8 mouse cellular contexts compared by ENCODE assay signal in genomic region chr12:57825754-57826153, GRCm38 (mm10).
DNase-seq lines count a peak whose midpoint lies in the region; ATAC-seq and TF ChIP-seq lines count a peak whose summit lies in the region.
"Had no signal": no experiment of that assay in that cellular context is flagged by ENCODE, and none has a peak within 500 bp of the region (broad histone marks: within the 10 kb centered on the region; RNA-seq: fewer than 3 reads in every experiment).

No protein-coding gene starts in this region.

- no peaks in the 10 kb centered on the region for H3K79me2 ChIP-seq in CH12.LX (replicated peaks; ENCODE audit: control insufficient read depth, extremely low read depth, insufficient read depth, poor library complexity, severe bottlenecking)

- WGBS in kidney, adult 2 months, result 7% methylated on average over 3 of the region's 3 CpGs
- WGBS in kidney, embryonic 14.5 days, result 16% methylated on average over 3 of the region's 3 CpGs

- H3K9ac ChIP-seq in kidney, embryonic 14.5 days (ENCODE audit: low read depth, low read length), result no peak overlapping the region
- no peak overlapping the region for H3K9ac ChIP-seq in CH12.LX (ENCODE audit: insufficient read depth, low read depth)
- H3K9ac ChIP-seq: embryonic facial prominence, embryonic 15.5 days had no signal

- TF ChIP-seq EP300 in CH12.LX (IDR thresholded peaks at IDR 0.05; ENCODE audit: low read length), result no peak

- peak; percentile 43 for DNase-seq in kidney, adult 2 months
- peak; percentile 66 for DNase-seq in CH12.LX (ENCODE audit: extremely low read depth)
- DNase-seq in Patski (ENCODE audit: low read depth, low spot score), result peak; percentile 7
- peak; percentile 25 for DNase-seq in skeletal muscle tissue, adult 2 months (ENCODE audit: low read depth, low spot score)
- DNase-seq in ovary, postnatal 36 days (ENCODE audit: low spot score), result no peak

- no peak overlapping the region for H3K4me2 ChIP-seq in kidney, embryonic 14.5 days (replicated peaks; ENCODE audit: low read depth, low read length)
- no peak overlapping the region for H3K4me2 ChIP-seq in CH12.LX (ENCODE audit: insufficient read depth, low read depth, poor library complexity, severe bottlenecking)
- H3K4me2 ChIP-seq: embryonic facial prominence, embryonic 15.5 days had no signal

- H3K9me3 ChIP-seq in kidney, embryonic 14.5 days (ENCODE audit: control insufficient read depth, low read length), result no peaks in the 10 kb centered on the region
- H3K9me3 ChIP-seq in CH12.LX (replicated peaks; ENCODE audit: low read length), result peaks cover 3% of the 10 kb centered on the region
- H3K9me3 ChIP-seq: embryonic facial prominence, embryonic 15.5 days had no signal

- ATAC-seq in kidney, embryonic 14.5 days (ENCODE audit: low FRiP score, low TSS enrichment), result no peak
- ATAC-seq in Patski, result peak; percentile 44
- peak; percentile 32 to 68; a peak in 2 of 4 replicates for ATAC-seq in hematopoietic stem cell, adult 5-6 weeks (replicated peaks in 1 of 2; ENCODE audit: insufficient read depth in 1 of 2, low FRiP score in 2 of 2, low TSS enrichment in 1 of 2, low read depth in 1 of 2, poor library complexity in 2 of 2, severe bottlenecking in 2 of 2)

- peak; percentile 76 for TF ChIP-seq RAD21 in CH12.LX (IDR thresholded peaks at IDR 0.05; ENCODE audit: low read depth, low read length)

- H3K4me1 ChIP-seq in kidney, adult 2 months (ENCODE audit: control insufficient read depth, insufficient read depth, low read length), result no peaks in the 10 kb centered on the region
- no peaks in the 10 kb centered on the region for H3K4me1 ChIP-seq in kidney, embryonic 14.5 days (ENCODE audit: control insufficient read depth, insufficient read depth, low read length)
- no peaks in the 10 kb centered on the region for H3K4me1 ChIP-seq in CH12.LX (ENCODE audit: control insufficient read depth in 1 of 2, insufficient read depth in 2 of 2)
- H3K4me1 ChIP-seq: embryonic facial prominence, embryonic 15.5 days had no signal

- CTCF ChIA-PET in Patski (lab: Charles Lee), result interaction anchor here (0.7 to 1.0 kb wide), 4 partner anchors 14 to 1121 kb away, joined by 3 to 4 read pairs (median 3); no protein-coding TSS in a partner anchor

- no peaks in the 10 kb centered on the region for H3K36me3 ChIP-seq in kidney, adult 2 months (ENCODE audit: control insufficient read depth, insufficient read depth, low read length)
- H3K36me3 ChIP-seq in kidney, embryonic 14.5 days (ENCODE audit: control insufficient read depth, insufficient read depth, low read length), result no peaks in the 10 kb centered on the region
- H3K36me3 ChIP-seq in CH12.LX (replicated peaks in 1 of 2; ENCODE audit: control insufficient read depth in 1 of 2, insufficient read depth in 1 of 2, low read length in 1 of 2), result no peaks in the 10 kb centered on the region
- H3K36me3 ChIP-seq: embryonic facial prominence, embryonic 15.5 days had no signal

- in situ Hi-C loops in CH12.LX (cut with MboI; ENCODE audit: low pct_ligation_motif_present, low pct_unique_long_range_greater_than_20kb, low sequenced_read_pairs) (no loop called here), Patski (cut with MboI; ENCODE audit: low pct_unique_long_range_greater_than_20kb) (loop anchor here (25.0 kb wide), 2 partner anchors 387 to 962 kb away; partner anchors contain the start of gene Sstr1)

- no peaks in the 10 kb centered on the region for H3K27me3 ChIP-seq in kidney, adult 2 months (replicated peaks; ENCODE audit: control insufficient read depth, insufficient read depth, low read length)
- H3K27me3 ChIP-seq in kidney, embryonic 14.5 days (ENCODE audit: control insufficient read depth, insufficient read depth, low read length), result no peaks in the 10 kb centered on the region
- H3K27me3 ChIP-seq in CH12.LX (replicated peaks) (no peaks in the 10 kb centered on the region), Patski (peaks cover 9% of the 10 kb centered on the region)
- H3K27me3 ChIP-seq: embryonic facial prominence, embryonic 15.5 days had no signal

- dilution Hi-C loops in CH12.LX (cut with MboI; ENCODE audit: extremely low pct_ligation_motif_present, extremely low pct_unique_long_range_greater_than_20kb, low sequenced_read_pairs), result no loop called here

- TF ChIP-seq POLR2A in kidney, adult 2 months (IDR thresholded peaks at IDR 0.05; ENCODE audit: low read depth, low read length), result no peak
- TF ChIP-seq POLR2A in CH12.LX (IDR thresholded peaks at IDR 0.05; ENCODE audit: low read depth, low read length), result no peak

- no peak overlapping the region for H3K4me3 ChIP-seq in kidney, adult 2 months (ENCODE audit: insufficient read depth, low read depth, low read length)
- no peak overlapping the region for H3K4me3 ChIP-seq in kidney, embryonic 14.5 days (ENCODE audit: low read length)
- no peak overlapping the region for H3K4me3 ChIP-seq in CH12.LX (replicated peaks in 1 of 3; ENCODE audit: low read depth in 2 of 3, low read length in 2 of 3, poor library complexity in 1 of 3)
- H3K4me3 ChIP-seq: embryonic facial prominence, embryonic 15.5 days had no signal

- no peak overlapping the region for H3K27ac ChIP-seq in kidney, adult 2 months (ENCODE audit: insufficient read depth, low read depth, low read length)
- H3K27ac ChIP-seq in kidney, embryonic 14.5 days (ENCODE audit: low read depth, low read length), result no peak overlapping the region
- H3K27ac ChIP-seq in CH12.LX (ENCODE audit: insufficient read depth, low read depth), result no peak overlapping the region
- H3K27ac ChIP-seq: embryonic facial prominence, embryonic 15.5 days had no signal

- peak; percentile 24 for TF ChIP-seq CTCF in kidney, adult 2 months (conservative IDR thresholded peaks at IDR 0.05; ENCODE audit: insufficient read depth, insufficient read length, low read depth, low read length)
- peak; percentile 37 to 61; a peak in 3 of 4 replicates for TF ChIP-seq CTCF in CH12.LX (conservative IDR thresholded peaks at IDR 0.05 in 1 of 2, IDR thresholded peaks at IDR 0.05 in 1 of 2; ENCODE audit: low read depth in 2 of 2, low read length in 2 of 2)
- TF ChIP-seq CTCF in Patski (IDR thresholded peaks at IDR 0.05), result peak; percentile 52

- POLR2A ChIA-PET in Patski (lab: Charles Lee), result no interaction called here

TF ChIP-seq in CH12.LX, 34 proteins besides CTCF, POLR2A, EP300 and RAD21:
- TF ChIP-seq SMC3 (IDR thresholded peaks at IDR 0.05; ENCODE audit: low read depth, low read length) (peak; percentile 42), USF2 (conservative IDR thresholded peaks at IDR 0.05; ENCODE audit: low read depth, low read length) (no peak), TCF12 (IDR thresholded peaks at IDR 0.05; ENCODE audit: low read depth, low read length) (no peak), UBTF (IDR thresholded peaks at IDR 0.05; ENCODE audit: low read depth, low read length) (no peak), CHD2 (IDR thresholded peaks at IDR 0.05; ENCODE audit: low read length) (no peak), JUN (IDR thresholded peaks at IDR 0.05; ENCODE audit: insufficient read depth, low read depth, low read length) (no peak), TBP (conservative IDR thresholded peaks at IDR 0.05; ENCODE audit: low read depth, low read length) (no peak)
